8 mouse cellular contexts compared by ENCODE assay signal in the genomic region with DNA sequence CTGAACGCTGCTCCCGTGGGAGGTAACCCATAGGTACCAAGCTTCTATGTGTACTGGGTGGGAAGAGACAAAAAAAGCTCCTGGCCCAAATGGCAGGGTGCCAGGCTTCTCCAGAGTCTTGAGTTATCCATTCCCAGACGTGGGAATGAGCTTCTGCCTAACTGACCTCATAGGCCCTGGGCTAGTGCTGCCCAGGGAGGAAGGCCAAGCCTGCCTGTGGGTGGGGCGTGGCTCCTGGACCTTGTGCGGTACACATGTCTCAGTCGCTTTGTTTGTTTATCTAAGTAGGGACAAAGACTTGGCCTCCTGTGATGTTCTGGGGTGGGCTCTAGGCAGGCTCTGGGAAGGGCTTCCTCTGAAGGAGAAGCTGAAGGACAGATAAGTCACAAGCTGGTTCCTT. TPM values are rescaled to one million over a fixed set of nuclear protein-coding genes. Genes with fewer than 3 reads are reported as not detected.
DNase-seq lines count a peak whose midpoint lies in the region; ATAC-seq and TF ChIP-seq lines count a peak whose summit lies in the region.

No protein-coding gene starts in this region.

- peaks cover 54% of the 10 kb centered on the region for H3K4me1 ChIP-seq in midbrain, embryonic 10.5 days
- no peaks in the 10 kb centered on the region for H3K4me1 ChIP-seq in midbrain, postnatal 0 days (ENCODE audit: insufficient read depth, low read length)
- peaks cover 9% of the 10 kb centered on the region for H3K4me1 ChIP-seq in forebrain, embryonic 11.5 days (replicated peaks; ENCODE audit: control insufficient read depth, insufficient read depth, low read length)
- H3K4me1 ChIP-seq in midbrain, embryonic 13.5 days (replicated peaks) = peaks cover 20% of the 10 kb centered on the region

- peak overlapping the region; percentile 64 for H3K27ac ChIP-seq in midbrain, embryonic 10.5 days (replicated peaks)
- H3K27ac ChIP-seq in midbrain, postnatal 0 days (ENCODE audit: low read depth, low read length) = no peak overlapping the region
- H3K27ac ChIP-seq in forebrain, embryonic 11.5 days (ENCODE audit: low read depth, low read length) = no peak overlapping the region
- no peak overlapping the region for H3K27ac ChIP-seq in midbrain, embryonic 13.5 days

- no peak for ATAC-seq in midbrain, postnatal 0 days (ENCODE audit: low FRiP score)
- ATAC-seq in forebrain, embryonic 11.5 days (replicated peaks; ENCODE audit: low FRiP score) = no peak
- ATAC-seq in midbrain, embryonic 13.5 days = no peak

- WGBS in midbrain, embryonic 10.5 days = 61% methylated on average over 6 of the region's 6 CpGs
- WGBS in midbrain, postnatal 0 days = 64% methylated on average over 6 of the region's 6 CpGs
- 68% methylated on average over 6 of the region's 6 CpGs for WGBS in forebrain, embryonic 11.5 days
- WGBS in midbrain, embryonic 13.5 days = 73% methylated on average over 6 of the region's 6 CpGs

- H3K4me2 ChIP-seq in midbrain, postnatal 0 days (ENCODE audit: low read depth, low read length, poor library complexity, severe bottlenecking) = no peak overlapping the region
- H3K4me2 ChIP-seq in forebrain, embryonic 11.5 days (ENCODE audit: low read depth, low read length, severe bottlenecking) = no peak overlapping the region
- no peak overlapping the region for H3K4me2 ChIP-seq in midbrain, embryonic 13.5 days (replicated peaks)

- TF ChIP-seq CTCF in midbrain, postnatal 0 days (IDR thresholded peaks at IDR 0.05) = no peak

- DNase-seq in midbrain, embryonic 10.5 days (ENCODE audit: low spot score) = no peak
- DNase-seq in midbrain, postnatal 0 days (ENCODE audit: low spot score) = no peak
- DNase-seq in gastrocnemius, adult 8-10 months (ENCODE audit: low spot score in 2 of 2) = peak; percentile 12 to 20
- DNase-seq in kidney, adult 9 months = peak; percentile 90
- peak; percentile 20 to 38 for DNase-seq in right cerebral cortex, postnatal 36 days (ENCODE audit: low spot score in 2 of 2)
- DNase-seq in forebrain, embryonic 11.5 days (ENCODE audit: low spot score) = no peak
- DNase-seq in thymus, postnatal 0 days (ENCODE audit: low spot score) = no peak

- H3K4me3 ChIP-seq in midbrain, embryonic 10.5 days = no peak overlapping the region
- no peak overlapping the region for H3K4me3 ChIP-seq in midbrain, postnatal 0 days (ENCODE audit: low read depth, low read length)
- no peak overlapping the region for H3K4me3 ChIP-seq in forebrain, embryonic 11.5 days (ENCODE audit: low read depth, low read length)
- H3K4me3 ChIP-seq in midbrain, embryonic 13.5 days (replicated peaks) = no peak overlapping the region

- no peaks in the 10 kb centered on the region for H3K27me3 ChIP-seq in midbrain, embryonic 10.5 days (ENCODE audit: low read depth, poor library complexity, severe bottlenecking)
- no peaks in the 10 kb centered on the region for H3K27me3 ChIP-seq in midbrain, postnatal 0 days (ENCODE audit: insufficient read depth, low read length)
- no peaks in the 10 kb centered on the region for H3K27me3 ChIP-seq in forebrain, embryonic 11.5 days (ENCODE audit: control insufficient read depth, insufficient read depth, low read length)
- no peaks in the 10 kb centered on the region for H3K27me3 ChIP-seq in midbrain, embryonic 13.5 days

- no peak overlapping the region for H3K9ac ChIP-seq in midbrain, postnatal 0 days (replicated peaks; ENCODE audit: low read length, poor library complexity, severe bottlenecking)
- no peak overlapping the region for H3K9ac ChIP-seq in forebrain, embryonic 11.5 days (ENCODE audit: low read length)
- H3K9ac ChIP-seq in midbrain, embryonic 13.5 days (replicated peaks) = no peak overlapping the region

- no peaks in the 10 kb centered on the region for H3K36me3 ChIP-seq in midbrain, embryonic 10.5 days
- no peaks in the 10 kb centered on the region for H3K36me3 ChIP-seq in midbrain, postnatal 0 days (ENCODE audit: insufficient read depth, low read length)
- H3K36me3 ChIP-seq in forebrain, embryonic 11.5 days (ENCODE audit: control insufficient read depth, insufficient read depth, low read length) = no peaks in the 10 kb centered on the region
- no peaks in the 10 kb centered on the region for H3K36me3 ChIP-seq in midbrain, embryonic 13.5 days

- no peaks in the 10 kb centered on the region for H3K9me3 ChIP-seq in midbrain, embryonic 10.5 days (replicated peaks)
- H3K9me3 ChIP-seq in midbrain, postnatal 0 days (ENCODE audit: low read length) = no peaks in the 10 kb centered on the region
- no peaks in the 10 kb centered on the region for H3K9me3 ChIP-seq in forebrain, embryonic 11.5 days (ENCODE audit: control insufficient read depth, low read length)
- H3K9me3 ChIP-seq in midbrain, embryonic 13.5 days = no peaks in the 10 kb centered on the region

RNA-seq across cellular contexts. Expression of gene Car4, which starts 11.2 kb away (rescaled TPM):
- polyA plus RNA-seq in midbrain, embryonic 10.5 days (2016; fragmentation: Nextera tagmentation; extraction: Ambion mirVana) = 9.3 and 16.8 TPM in 2 replicates
- 0.71 and 1.5 TPM in 2 replicates for total RNA-seq in midbrain, postnatal 0 days (2014; rRNA removed)
- polyA plus RNA-seq in midbrain, postnatal 0 days (2015; fragmentation: Nextera tagmentation; extraction: Ambion mirVana) = 9.0 and 12.1 TPM in 2 replicates
- 1 to 10 TPM; 3.4 to 8.8 (median 7.0) TPM for total RNA-seq in gastrocnemius, adult 8-10 months (2022)
- 1.3 and 1.4 TPM in 2 replicates for polyA plus RNA-seq in forebrain, embryonic 11.5 days (2014; fragmentation: Nextera tagmentation; extraction: Ambion mirVana)
- polyA plus RNA-seq in thymus, postnatal 0 days (2015; fragmentation: Nextera tagmentation; extraction: Ambion mirVana) = 8.9 and 10.1 TPM in 2 replicates
- polyA plus RNA-seq in midbrain, embryonic 13.5 days (2015; fragmentation: Nextera tagmentation; extraction: Ambion mirVana) = 5.4 TPM in 2 replicates

RNA-seq across cellular contexts. Expression of gene Znhit3, which starts 52.6 kb away (rescaled TPM):
- 80.5 and 91.7 TPM in 2 replicates for polyA plus RNA-seq in midbrain, embryonic 10.5 days (2016; fragmentation: Nextera tagmentation; extraction: Ambion mirVana)
- 30.0 and 36.0 TPM in 2 replicates for total RNA-seq in midbrain, postnatal 0 days (2014; rRNA removed)
- 79.7 and 86.3 TPM in 2 replicates for polyA plus RNA-seq in midbrain, postnatal 0 days (2015; fragmentation: Nextera tagmentation; extraction: Ambion mirVana)
- total RNA-seq in gastrocnemius, adult 8-10 months (2022) = 10 to 100 TPM; 12.3 to 17.5 (median 14.7) TPM
- polyA plus RNA-seq in forebrain, embryonic 11.5 days (2014; fragmentation: Nextera tagmentation; extraction: Ambion mirVana) = 70.0 and 78.2 TPM in 2 replicates
- 68.4 and 74.4 TPM in 2 replicates for polyA plus RNA-seq in thymus, postnatal 0 days (2015; fragmentation: Nextera tagmentation; extraction: Ambion mirVana)
- 67.4 and 68.1 TPM in 2 replicates for polyA plus RNA-seq in midbrain, embryonic 13.5 days (2015; fragmentation: Nextera tagmentation; extraction: Ambion mirVana)

Comparison
In these comparisons a context has a peak if more than half of its experiments do, and no peak if none do; other contexts are left out.
1. DNase-seq: peak in gastrocnemius, adult 8-10 months (2 of 2), kidney, adult 9 months (single experiment) and right cerebral cortex, postnatal 36 days (2 of 2); none in midbrain, embryonic 10.5 days (single experiment), midbrain, postnatal 0 days (single experiment), forebrain, embryonic 11.5 days (single experiment) and thymus, postnatal 0 days (single experiment).